Mouse (Mus musculus) mature B cell (primary cell): ENCODE results near the gene Rhd.
"Not testable (repeated sequence)": the region's sequence is repeated elsewhere in the genome, so short reads cannot be mapped to it uniquely, and the experiment has no call there.

ENCODE experiments used
- in situ Hi-C: fragments of 300-500 bp; cut with MboI; formaldehyde crosslinking; loops from 2 replicates; pipeline ENCODE4 v1.14.3; 2019

Rhd gene

GRCm38 (mm10) chr4:134858494-134858893 lies 5.8 kb upstream of the Rhd start:
- in situ Hi-C loops, result no loop called here

GRCm38 (mm10) chr4:134861884-134862283 lies 2.5 kb upstream of the Rhd start:
- in situ Hi-C loops, result no loop called here

- in situ Hi-C loops, result no loop called here
Measured at GRCm38 (mm10) chr4:134862996-134863395, 1.3 kb upstream of the Rhd start.

DNA sequence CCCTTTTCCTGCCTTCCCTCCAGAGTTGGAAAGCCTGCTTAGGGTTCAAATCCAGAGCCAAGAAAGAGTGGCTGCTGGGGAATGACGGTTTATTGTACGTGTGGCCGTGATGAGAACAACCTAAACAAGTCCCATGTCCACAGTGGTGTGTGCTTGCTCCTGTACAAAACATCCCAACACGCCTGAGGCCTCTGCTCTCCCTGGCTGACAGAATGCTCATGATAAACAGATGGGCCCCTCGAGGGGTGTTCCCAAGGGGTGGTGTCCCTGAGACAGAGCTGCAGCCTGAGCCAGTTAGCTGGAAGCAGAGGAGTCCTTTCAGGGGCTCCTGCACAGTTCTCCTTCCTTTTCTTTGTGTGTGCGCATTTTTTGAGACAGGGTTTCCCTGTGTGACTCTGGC lies 1.0 kb downstream of the Rhd start:
- in situ Hi-C loops, result no loop called here

DNA sequence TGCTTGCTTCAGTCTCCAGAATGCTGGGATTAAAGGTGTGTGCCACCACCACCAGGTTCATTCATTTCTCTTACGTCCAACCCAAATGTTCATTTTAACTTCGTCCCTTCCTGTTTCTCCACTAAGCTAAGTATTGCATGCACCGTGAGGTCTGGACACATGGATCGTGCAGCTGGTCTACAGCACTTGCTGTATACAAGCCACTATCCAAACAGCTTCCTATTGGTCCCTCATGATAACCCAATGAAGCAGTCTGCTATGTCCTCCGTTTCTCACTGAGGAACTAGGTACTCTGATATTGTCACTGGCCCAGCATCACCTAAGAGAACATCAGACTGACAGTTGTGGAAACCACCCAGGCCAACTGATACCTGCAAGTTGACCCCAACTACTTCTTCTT lies 1.5 kb downstream of the Rhd start:
- in situ Hi-C loops, result no loop called here

DNA sequence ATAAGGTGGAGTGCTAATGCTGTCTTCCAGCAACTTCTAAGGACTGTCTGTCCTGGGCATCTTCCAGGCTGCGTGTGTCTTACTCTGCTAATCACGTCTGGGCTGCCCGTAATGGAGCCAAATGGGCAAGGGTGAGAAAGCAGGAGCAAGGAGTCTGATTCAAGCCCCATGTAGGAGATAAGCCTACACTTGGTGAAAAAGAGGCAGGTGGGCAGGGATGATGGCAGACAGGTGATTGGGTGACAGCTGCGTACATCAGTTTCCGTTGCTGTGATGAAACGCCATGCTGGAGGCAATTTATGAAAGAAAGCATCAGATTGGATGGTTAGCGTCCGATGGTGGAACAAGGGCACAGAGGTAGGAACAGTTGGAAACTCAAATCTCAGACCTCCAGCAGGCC lies 2.9 kb downstream of the Rhd start:
- in situ Hi-C loops, result no loop called here

DNA sequence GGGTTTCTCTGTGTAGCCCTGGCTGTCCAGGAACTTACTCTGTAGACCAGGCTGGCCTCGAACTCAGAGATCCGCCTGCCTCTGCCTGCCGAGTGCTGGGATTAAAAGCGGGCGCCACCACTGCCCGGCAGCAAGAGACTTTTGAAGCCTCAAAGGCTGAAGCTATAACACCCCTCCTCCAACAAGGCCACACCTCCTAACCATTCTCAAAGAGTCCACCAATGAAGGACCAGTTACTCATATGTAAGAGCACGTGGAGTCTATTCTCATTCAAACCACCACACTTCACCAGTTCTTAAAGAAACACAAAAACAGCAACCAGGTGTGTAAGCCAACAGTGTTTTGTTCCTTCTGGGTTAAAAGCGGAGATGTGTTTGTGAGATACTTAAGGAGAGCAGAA lies 3.3 kb downstream of the Rhd start:
- in situ Hi-C loops, result no loop called here

GRCm38 (mm10) chr4:134868065-134868464 lies 3.7 kb downstream of the Rhd start:
- in situ Hi-C loops, result no loop called here

- in situ Hi-C loops, result no loop called here
Measured at GRCm38 (mm10) chr4:134868490-134868889, 4.2 kb downstream of the Rhd start.

- in situ Hi-C loops, result no loop called here
Measured at GRCm38 (mm10) chr4:134869068-134869730, 4.9 kb downstream of the Rhd start.

GRCm38 (mm10) chr4:134869815-134870375 lies 5.6 kb downstream of the Rhd start:
- in situ Hi-C loops, result no loop called here

GRCm38 (mm10) chr4:134871477-134871876 lies 7.1 kb downstream of the Rhd start:
- in situ Hi-C loops, result no loop called here

DNA sequence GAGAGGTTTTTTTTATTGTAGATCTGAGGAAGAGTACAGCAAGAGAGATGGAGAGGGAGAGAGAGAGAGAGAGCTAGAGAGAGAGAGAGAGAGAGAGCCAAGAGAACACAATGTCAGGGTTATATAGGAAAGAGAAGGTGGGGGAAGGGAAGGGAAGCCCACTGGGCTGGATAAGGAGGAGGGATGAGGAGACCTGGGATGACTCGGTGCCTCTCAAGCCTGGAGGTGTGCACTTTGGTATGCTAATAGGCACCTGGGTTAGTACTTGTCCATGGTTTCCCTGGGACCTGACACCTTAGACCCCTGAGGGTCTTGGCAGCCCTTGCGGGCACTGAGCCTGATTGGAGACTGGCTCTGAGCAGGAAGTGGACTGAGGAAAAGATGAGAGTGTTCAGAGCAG lies 7.6 kb downstream of the Rhd start:
- in situ Hi-C loops, result no loop called here

DNA sequence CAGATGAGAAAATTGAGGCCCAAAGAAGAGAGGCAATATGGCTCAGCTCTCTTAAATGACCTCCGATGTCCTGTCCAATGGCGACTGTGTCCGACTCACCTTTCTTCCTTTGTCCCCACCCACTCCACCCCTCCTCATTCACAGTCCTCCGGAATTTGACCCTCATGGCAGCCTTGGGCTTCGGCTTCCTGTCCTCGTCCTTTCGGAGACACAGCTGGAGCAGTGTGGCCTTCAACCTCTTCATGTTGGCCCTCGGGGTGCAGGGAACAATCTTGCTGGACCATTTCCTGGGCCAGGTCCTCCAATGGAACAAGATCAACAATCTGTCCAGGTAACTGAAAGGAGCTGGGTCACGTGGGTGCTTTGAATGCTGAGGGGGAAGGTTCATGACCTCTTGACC lies 11.8 kb downstream of the Rhd start:
- in situ Hi-C loops, result no loop called here

DNA sequence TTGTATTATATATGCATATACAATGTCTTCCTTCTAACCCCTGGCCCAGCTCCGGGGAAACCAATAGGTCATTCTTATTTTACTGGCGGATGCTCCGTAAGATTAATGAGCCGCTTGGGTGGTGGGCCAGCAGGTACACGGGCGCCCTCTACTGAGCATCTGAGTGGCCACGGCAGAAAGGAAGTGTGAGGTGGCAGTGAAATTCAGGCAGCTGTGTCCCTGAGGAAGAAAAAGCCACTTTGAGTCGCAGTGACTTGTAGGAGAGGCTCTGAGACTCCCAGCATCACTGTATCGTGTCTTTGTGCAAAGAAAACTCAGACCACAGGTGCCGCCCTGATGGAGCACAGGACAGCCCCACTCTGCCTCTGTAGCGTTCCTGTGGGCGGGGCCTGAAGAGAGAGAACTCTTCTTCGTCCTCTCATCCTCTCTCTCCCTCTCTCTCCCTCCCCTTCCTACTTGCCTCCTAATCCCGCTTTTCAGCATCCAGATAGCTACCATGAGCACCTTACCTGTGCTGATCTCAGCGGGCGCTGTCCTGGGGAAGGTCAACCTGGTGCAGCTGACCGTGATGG lies 15.2 kb downstream of the Rhd start:
- in situ Hi-C loops, result no loop called here

DNA sequence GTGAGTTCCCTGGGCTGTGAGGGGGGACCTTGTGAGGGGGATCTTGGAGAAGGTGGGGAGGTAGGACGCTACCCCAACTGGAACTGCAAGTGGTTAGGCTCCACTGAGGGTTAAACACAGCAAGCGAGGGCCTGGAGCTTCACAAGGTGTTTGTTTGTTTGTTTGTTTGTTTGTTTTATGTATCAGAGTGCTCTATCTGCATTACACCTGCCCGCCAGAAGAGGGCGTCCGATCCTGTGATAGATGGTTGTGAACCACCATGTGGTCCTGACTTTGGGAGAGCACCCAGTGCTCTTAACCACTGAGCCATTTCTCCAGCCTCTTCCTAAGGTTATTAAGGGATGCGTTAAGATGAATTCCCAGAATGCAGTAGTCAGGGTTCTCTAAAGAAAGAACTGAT lies 15.7 kb downstream of the Rhd start:
- in situ Hi-C loops, result no loop called here

DNA sequence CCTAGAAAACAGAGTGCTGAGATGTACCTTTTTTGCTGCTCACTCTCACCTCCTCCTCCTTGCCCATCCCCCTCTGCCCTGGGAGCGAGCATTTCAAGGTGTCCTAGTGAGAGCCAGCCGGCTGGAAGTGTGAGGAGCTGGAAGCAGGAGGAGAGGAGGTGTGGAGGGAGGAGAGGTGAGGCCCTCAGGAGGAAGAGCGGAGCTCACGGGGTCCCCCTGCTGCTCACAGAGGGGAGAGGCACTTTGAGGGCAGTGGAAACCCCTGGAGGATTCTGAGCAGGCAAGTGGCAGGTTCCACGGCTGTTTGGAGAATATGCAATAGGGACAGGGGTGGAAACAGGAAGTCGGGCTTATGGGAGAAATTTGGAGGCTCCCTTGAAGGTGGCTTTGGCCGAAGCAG lies 18.9 kb downstream of the Rhd start:
- in situ Hi-C loops, result no loop called here

DNA sequence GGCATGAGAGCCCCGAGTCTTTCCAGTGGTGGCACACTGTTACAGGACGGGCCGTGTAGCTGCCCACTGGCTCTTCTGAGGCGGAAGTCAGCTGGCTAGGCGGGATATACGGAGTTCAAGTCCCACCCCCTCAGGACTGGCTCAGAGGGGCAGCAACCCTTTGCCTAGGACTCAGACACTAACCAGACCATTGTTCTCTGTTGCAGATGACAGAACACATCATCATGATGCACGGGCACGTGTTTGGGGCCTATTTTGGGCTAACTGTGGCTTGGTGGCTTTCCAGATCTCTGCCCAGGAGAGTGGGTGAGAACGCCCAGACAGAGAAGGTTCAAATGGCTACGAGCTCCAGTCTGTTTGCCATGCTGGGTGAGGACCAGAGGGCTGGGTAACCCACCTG lies 19.5 kb downstream of the Rhd start:
- in situ Hi-C loops, result no loop called here

DNA sequence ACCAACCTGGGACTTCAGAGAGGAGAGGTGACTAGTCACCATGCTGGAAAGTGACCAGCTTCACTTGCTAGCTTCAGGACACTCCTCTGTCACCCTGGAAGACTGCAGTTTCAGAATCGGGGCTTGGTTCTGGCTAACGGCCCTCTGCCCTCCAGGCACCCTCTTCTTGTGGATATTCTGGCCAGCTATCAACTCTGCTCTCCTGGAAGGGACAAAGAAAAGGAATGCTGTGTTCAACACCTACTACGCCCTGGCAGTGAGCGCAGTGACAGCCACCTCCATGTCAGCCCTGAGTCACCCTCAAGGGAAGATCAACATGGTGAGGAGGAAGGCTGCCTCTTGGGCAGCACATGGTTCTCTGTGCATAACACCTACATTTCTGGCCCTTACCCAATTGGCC lies 20.0 kb downstream of the Rhd start:
- in situ Hi-C loops, result no loop called here

DNA sequence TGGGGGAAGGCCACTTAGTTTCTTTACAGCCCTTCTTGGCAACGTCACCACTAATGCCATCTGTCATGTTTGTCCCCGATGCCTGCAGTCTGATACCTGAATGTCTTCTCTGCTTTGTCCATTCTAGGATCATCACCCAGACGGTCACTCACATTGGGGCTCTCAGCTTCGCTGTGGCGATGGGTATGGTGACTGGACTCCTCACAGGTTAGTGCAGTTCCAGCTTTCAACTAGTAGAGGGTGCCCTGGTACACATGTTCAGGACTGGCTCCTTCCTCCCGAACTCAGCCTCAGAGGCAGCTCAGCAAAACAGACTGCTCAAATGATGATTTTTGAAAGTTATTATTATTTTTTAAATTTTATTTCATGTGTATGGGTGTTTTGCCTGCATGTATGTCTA lies 27.8 kb downstream of the Rhd start:
- in situ Hi-C loops, result no loop called here

GRCm38 (mm10) chr4:134897256-134897655 lies 32.9 kb downstream of the Rhd start:
- in situ Hi-C loops, result no loop called here

DNA sequence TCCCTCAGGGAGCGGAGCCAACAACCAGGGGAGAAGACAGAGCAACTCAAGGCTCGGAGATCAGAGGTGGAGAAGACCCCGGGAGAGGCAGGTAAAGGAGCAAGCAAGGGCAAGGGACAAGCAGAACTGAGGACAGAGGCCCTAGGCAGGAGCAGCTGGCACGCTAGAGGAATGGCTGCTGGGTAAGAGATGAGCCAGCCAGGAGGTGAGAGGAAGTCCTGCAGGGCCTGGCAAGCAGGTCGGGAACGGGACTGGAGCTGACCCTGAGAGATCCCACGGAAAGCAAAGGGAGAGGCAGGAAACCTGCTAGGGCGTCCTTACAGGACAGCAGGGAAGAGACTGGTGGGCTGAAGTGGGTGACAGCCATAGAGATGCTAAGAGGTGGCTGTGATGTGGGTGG lies 36.8 kb downstream of the Rhd start:
- in situ Hi-C loops, result no loop called here

DNA sequence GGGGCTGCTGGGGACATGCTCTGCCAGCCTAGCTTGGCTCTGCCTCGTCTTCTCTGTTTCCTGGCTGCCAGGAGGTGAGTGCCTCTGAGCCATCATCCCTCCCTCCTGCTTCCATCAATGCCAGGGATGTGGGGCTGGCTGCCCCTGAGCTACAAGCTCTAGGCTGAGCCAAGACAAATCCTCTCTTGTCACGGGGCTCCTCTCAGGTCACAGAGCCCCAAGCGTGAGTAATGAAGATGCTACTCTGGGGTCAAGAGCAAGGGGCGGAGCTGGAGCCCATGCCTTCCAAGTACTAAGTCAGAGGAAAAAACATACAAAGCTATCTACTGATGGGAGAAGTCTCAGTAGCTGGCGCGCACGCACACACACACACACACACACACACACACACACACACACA lies 38.7 kb downstream of the Rhd start:
- in situ Hi-C loops, result no loop called here

DNA sequence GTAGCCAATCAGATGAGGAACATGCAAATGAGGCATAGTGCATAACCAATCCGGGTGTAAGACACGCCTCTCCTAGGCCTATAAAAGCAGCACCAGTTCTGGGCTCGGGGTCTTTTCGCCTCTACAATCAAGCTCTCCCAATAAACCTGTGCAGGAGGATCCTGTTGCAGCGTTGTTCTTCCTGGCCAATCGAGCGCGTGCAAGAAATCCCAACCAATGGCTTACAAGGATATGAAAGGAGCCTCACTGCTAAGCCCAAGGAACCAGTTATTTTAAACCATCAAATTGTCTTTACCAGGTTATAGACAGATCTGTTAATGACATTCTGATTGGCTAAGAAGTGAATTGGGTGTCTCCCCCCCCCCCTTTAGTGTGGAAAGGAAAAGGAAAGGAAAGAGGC lies 47.1 kb downstream of the Rhd start:
- in situ Hi-C loops, result not testable (repeated sequence)
